Mouse (Mus musculus) megakaryocyte progenitor cell, adult 5-6 weeks (primary cell): ENCODE results near the gene Zkscan17. TPM values are rescaled to one million over a fixed set of nuclear protein-coding genes. Genes with fewer than 3 reads are reported as not detected.
A peak's percentile ranks its signal among the peaks of the same experiment; 100 is the strongest.

Experiments used
- ATAC-seq: replicated peaks from 2 replicates; pipeline ENCODE4 v1.8.0; 2016; ENCODE audit warnings: mild to moderate bottlenecking, moderate TSS enrichment, inconsistent platforms; ENCODE audit not compliant: poor library complexity
- total RNA-seq, 2 experiments: library from RNA; stranded (forward) in 1 of 2; stranded (reverse) in 1 of 2; fragments of 157-497, 149-512 nt in 1 of 2; fragments of 200-1000 nt in 1 of 2; gene quantifications; 2 replicates each; pipeline versions ENCODE4 v1.2.3 to v1.2.4; 2015 to 2017

Zkscan17 gene
- total RNA-seq, 2 experiments from 2014 or later: 13.7 to 15.6 TPM

GRCm38 (mm10) chr11:59471413-59472325, 54.9 kb downstream of the Zkscan17 start:
- ATAC-seq: no peak; the same call in 1 of the 2 replicates

GRCm38 (mm10) chr11:59460459-59460858, 66.1 kb downstream of the Zkscan17 start:
- ATAC-seq: no peak

DNA sequence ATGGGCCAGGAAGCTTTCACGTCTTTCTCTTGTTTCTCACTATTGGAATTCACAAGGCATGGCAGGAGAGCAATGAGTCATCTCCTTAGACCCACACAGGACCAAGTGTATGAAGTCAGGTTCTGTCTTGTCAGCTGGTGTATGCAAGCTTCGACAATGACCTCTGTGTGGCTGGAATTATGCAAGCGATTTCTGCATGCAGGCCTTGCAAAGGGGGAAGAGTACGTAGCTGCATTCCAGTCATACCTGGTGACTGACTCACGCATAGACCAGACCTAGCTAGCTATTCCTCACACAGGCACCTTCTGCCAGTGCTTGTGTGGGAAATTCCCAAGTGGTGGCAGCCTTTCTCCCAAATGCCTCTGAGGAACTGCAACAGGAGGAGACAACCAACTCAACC, 67.6 kb downstream of the Zkscan17 start:
- ATAC-seq: no peak

- no peak for ATAC-seq
Measured at GRCm38 (mm10) chr11:59456891-59457290, 69.7 kb downstream of the Zkscan17 start.

GRCm38 (mm10) chr11:59456346-59456745, 70.2 kb downstream of the Zkscan17 start:
- ATAC-seq: no peak

GRCm38 (mm10) chr11:59451086-59451485, 75.5 kb downstream of the Zkscan17 start, which contains the start of gene Snap47:
Snap47 (minus strand) TSS chr11:59451186.
- no peak for ATAC-seq

- peak; percentile 69 for ATAC-seq
Measured at GRCm38 (mm10) chr11:59450230-59450771, 76.2 kb downstream of the Zkscan17 start.

- ATAC-seq: peak; percentile 82
Measured at GRCm38 (mm10) chr11:59449741-59450229, 76.8 kb downstream of the Zkscan17 start, which contains the start of gene Jmjd4. Jmjd4 (plus strand) TSS chr11:59450045.

DNA sequence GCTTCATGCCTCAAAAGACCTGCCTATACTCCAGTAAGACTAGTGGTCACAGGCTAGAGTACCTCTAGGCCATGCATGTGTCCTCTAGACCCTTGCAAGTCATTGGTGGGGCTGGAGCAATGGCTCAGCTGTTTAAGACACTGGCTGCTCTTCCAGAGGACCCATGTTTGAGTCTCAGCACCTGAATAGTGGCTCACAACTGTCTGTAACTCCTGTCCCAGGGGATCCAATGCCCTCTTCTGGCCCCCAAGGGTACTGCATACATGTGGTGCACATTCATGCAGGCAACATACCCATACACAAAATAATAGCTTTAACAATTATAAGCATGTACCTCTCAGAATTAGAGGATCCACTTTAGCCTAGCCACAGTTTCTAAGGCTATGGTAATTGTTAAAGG, 83.4 kb downstream of the Zkscan17 start:
- ATAC-seq: no peak

GRCm38 (mm10) chr11:59437954-59438353, 88.6 kb downstream of the Zkscan17 start:
- no peak for ATAC-seq

Other genes starting within 250 kb of the Zkscan17 start
- gene Wnt3a, start 236.0 kb downstream of the Zkscan17 start, total RNA-seq (2015): not detected in 2 replicates
- gene Wnt3a, start 236.0 kb downstream of the Zkscan17 start, total RNA-seq (2017): not detected in 2 replicates
- not detected in 2 replicates for gene Wnt9a, start 219.8 kb downstream of the Zkscan17 start, total RNA-seq (2015)
- gene Wnt9a, start 219.8 kb downstream of the Zkscan17 start, total RNA-seq (2017): not detected in 2 replicates
- not detected in 2 replicates for gene Prss38, start 151.1 kb downstream of the Zkscan17 start, total RNA-seq (2015)
- not detected in 2 replicates for gene Prss38, start 151.1 kb downstream of the Zkscan17 start, total RNA-seq (2017)
- 4.8 and 5.5 TPM in 2 replicates for gene Jmjd4, start 76.7 kb downstream of the Zkscan17 start, total RNA-seq (2015)
- gene Jmjd4, start 76.7 kb downstream of the Zkscan17 start, total RNA-seq (2017): 6.4 TPM in 2 replicates
- 4.9 and 7.0 TPM in 2 replicates for gene Snap47, start 75.6 kb downstream of the Zkscan17 start, total RNA-seq (2015)
- gene Snap47, start 75.6 kb downstream of the Zkscan17 start, total RNA-seq (2017): 6.2 and 7.8 TPM in 2 replicates
- gene Zfp867, start 54.3 kb downstream of the Zkscan17 start, total RNA-seq (2015): 1.8 and 1.9 TPM in 2 replicates
- 0.58 and 2.7 TPM in 2 replicates for gene Zfp867, start 54.3 kb downstream of the Zkscan17 start, total RNA-seq (2017)
- gene Nlrp3, start 14.8 kb upstream of the Zkscan17 start, total RNA-seq (2015): 3.0 and 6.9 TPM in 2 replicates
- gene Nlrp3, start 14.8 kb upstream of the Zkscan17 start, total RNA-seq (2017): 5.5 and 8.5 TPM in 2 replicates
- gene Olfr222, start 49.5 kb upstream of the Zkscan17 start, total RNA-seq (2015): not detected in 2 replicates
- not detected in 2 replicates for gene Olfr222, start 49.5 kb upstream of the Zkscan17 start, total RNA-seq (2017)
- not detected in 2 replicates for gene Olfr223, start 66.5 kb upstream of the Zkscan17 start, total RNA-seq (2015)
- gene Olfr223, start 66.5 kb upstream of the Zkscan17 start, total RNA-seq (2017): not detected in 2 replicates
- gene Mprip, start 134.6 kb upstream of the Zkscan17 start, total RNA-seq (2015): 32.2 and 36.8 TPM in 2 replicates
- gene Mprip, start 134.6 kb upstream of the Zkscan17 start, total RNA-seq (2017): 69.9 and 72.6 TPM in 2 replicates